Mouse (Mus musculus): ENCODE data around the gene Mical2. TPM values are rescaled to one million over a fixed set of nuclear protein-coding genes. Genes with fewer than 3 reads are reported as not detected.

Gene Mical2
- polyA plus RNA-seq, 1 experiment from 2014 or later: 0.88 TPM

DNA sequence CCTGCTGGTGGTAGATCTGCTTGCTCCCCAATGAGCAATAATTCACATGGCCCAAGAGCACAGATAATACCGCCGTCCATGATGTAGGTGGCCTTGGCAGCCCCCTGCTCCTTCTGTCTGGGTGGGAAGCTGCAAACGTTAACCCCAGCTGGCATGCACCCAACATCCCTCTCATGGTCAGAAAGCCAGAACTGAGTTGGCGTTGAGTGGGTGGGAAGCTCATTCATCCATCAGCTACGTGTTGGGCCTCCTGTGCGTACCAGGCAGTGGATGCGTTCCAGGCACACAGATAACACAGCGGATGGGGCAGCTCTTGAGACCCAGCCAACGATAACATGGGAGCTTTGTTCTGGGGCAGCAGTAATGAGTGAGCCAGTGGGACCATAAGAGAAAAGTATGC, 72.4 kb downstream of the Mical2 start:
- no peaks in the 10 kb centered on the region for H3K36me3 ChIP-seq (replicated peaks)
- peaks cover 20% of the 10 kb centered on the region for H3K4me1 ChIP-seq
- H3K27me3 ChIP-seq (ENCODE audit: poor library complexity, severe bottlenecking): no peaks in the 10 kb centered on the region
- no peak overlapping the region for H3K4me3 ChIP-seq
- no peak overlapping the region for H3K27ac ChIP-seq
- no peak for DNase-seq (ENCODE audit: extremely low spot score, low spot score)
- no peaks in the 10 kb centered on the region for H3K9me3 ChIP-seq
- 88% methylated on average over 9 of the region's 9 CpGs for WGBS

DNA sequence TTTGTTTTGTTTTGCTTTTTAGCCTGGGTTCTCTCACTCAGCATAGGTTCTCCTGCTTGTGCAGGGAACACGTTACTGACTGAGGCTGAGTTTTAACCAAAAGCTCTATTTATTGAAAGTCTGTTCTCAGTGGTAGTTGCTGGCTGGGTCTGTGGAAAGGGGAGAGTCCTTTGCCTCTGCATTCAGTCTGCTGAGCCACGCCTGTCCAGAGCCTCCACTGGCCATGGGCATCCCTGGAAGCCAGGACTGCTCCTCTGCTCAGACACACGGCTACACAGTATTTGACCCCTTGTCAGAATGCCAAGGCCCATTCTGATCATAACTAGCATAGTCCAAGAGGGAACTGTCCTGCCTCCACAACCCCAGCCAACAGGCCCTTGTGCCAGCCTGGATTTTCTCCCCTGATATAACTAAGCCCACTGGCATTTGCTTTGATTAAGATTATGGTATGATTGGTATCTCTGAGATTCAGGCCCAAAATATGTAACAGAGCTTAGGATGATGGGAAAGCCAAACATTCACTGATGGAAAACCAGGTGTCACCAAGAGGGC, 73.3 kb downstream of the Mical2 start:
- Histone ChIP-seq H3K27me3 (ENCODE audit: poor library complexity, severe bottlenecking) (no peaks in the 10 kb centered on the region), H3K36me3 (replicated peaks) (no peaks in the 10 kb centered on the region), H3K4me1 (peaks cover 11% of the 10 kb centered on the region), H3K4me3 (no peak overlapping the region), H3K27ac (no peak overlapping the region), H3K9me3 (no peaks in the 10 kb centered on the region)
- 86% methylated on average over 3 of the region's 3 CpGs for WGBS
- no peak for DNase-seq (ENCODE audit: extremely low spot score, low spot score)

DNA sequence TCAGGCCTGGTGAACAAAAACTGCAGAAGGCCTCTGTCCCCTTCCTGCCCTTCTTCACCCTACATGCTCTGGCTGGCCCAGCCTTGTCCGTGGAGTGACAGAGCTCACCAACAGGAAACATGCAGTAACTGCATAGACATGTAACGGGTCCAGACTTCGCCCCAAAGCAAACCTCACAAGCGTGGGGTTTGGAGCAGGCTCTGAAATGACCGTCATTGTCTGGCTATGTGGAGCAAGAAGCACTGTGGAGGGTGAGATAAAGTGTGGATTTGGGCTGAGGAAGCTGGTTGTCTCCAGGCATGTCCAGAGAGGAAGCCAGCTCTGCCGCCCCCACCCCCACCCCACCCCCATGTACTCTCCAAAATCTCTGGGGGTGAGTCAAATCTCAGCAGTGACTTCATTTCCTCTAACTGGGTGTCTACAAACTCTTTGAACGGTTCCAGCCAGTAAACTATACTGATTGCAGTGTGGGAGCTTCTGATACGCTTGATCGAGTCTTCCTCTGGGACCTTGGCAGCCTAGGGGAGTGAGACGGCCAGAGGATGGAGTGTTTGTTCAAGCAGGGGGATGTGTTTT, 74.0 kb downstream of the Mical2 start:
- 75% methylated on average over 10 of the region's 10 CpGs for WGBS

DNA sequence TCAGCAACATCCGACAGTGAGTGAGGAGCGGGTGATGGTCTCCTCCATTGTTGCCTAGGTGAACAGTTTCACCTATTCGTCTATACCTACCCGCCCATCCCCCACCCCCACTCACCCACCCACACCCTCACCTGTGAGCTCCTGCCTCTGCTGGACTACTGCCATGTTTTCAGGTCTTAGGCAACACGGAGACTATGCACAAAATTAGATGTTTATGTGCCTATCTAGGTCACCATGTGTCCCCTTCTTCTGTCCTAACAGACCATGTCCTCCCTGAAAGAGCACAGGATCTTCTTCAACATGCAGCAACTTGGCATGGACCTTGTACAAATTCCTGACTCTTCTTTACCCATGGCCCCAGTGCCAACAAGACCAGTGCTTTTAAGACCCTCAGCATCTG, 74.5 kb downstream of the Mical2 start:
- Histone ChIP-seq H3K27me3 (ENCODE audit: poor library complexity, severe bottlenecking) (no peaks in the 10 kb centered on the region), H3K36me3 (replicated peaks) (no peaks in the 10 kb centered on the region), H3K4me1 (peaks cover 5% of the 10 kb centered on the region), H3K9me3 (no peaks in the 10 kb centered on the region), H3K4me3 (no peak overlapping the region), H3K27ac (no peak overlapping the region)
- WGBS: 82% methylated on average over 5 of the region's 5 CpGs
- DNase-seq (ENCODE audit: extremely low spot score, low spot score): no peak

More for the DNA sequence above, 74.0 kb downstream of the Mical2 start:
- Histone ChIP-seq H3K4me1 (peaks cover 5% of the 10 kb centered on the region), H3K4me3 (no peak overlapping the region), H3K27ac (no peak overlapping the region), H3K27me3 (ENCODE audit: poor library complexity, severe bottlenecking) (no peaks in the 10 kb centered on the region), H3K9me3 (no peaks in the 10 kb centered on the region), H3K36me3 (replicated peaks) (no peaks in the 10 kb centered on the region)
- DNase-seq (ENCODE audit: extremely low spot score, low spot score): no peak

DNA sequence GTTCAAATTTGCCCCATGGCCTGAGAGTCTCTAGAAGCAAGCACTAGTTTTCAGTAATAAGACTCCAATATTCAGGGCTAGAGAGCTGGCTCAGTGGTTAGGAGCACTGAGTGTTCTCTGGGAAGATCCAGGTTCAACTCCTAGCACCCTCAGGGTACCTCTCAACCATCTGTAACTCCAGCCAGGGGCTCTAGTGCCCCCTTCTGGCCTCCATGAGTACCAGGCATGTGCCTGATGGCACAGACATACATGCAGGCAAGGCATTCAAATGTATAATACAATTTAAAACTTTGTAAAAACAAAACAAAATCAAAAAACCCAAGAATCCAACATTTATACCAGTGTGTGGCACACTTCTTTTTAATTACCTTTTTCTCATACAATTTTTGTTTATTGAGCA, 75.4 kb downstream of the Mical2 start:
- Histone ChIP-seq H3K9me3 (no peaks in the 10 kb centered on the region), H3K36me3 (replicated peaks) (no peaks in the 10 kb centered on the region), H3K4me1 (no peaks in the 10 kb centered on the region), H3K27ac (no peak overlapping the region), H3K27me3 (ENCODE audit: poor library complexity, severe bottlenecking) (no peaks in the 10 kb centered on the region), H3K4me3 (no peak overlapping the region)
- no peak for DNase-seq (ENCODE audit: extremely low spot score, low spot score)

- H3K36me3 ChIP-seq (replicated peaks): no peaks in the 10 kb centered on the region
- no peaks in the 10 kb centered on the region for H3K9me3 ChIP-seq
- H3K27ac ChIP-seq: no peak overlapping the region
- DNase-seq (ENCODE audit: extremely low spot score, low spot score): no peak
- WGBS: 94% methylated on average over 8 of the region's 8 CpGs
- no peak overlapping the region for H3K4me3 ChIP-seq
- H3K27me3 ChIP-seq (ENCODE audit: poor library complexity, severe bottlenecking): no peaks in the 10 kb centered on the region
- no peaks in the 10 kb centered on the region for H3K4me1 ChIP-seq
These were observed 78.7 kb downstream of the Mical2 start for GRCm38 (mm10) chr7:112304382-112304781.

- no peaks in the 10 kb centered on the region for H3K36me3 ChIP-seq (replicated peaks)
- H3K4me3 ChIP-seq: no peak overlapping the region
- DNase-seq (ENCODE audit: extremely low spot score, low spot score): no peak
- H3K4me1 ChIP-seq: peaks cover 5% of the 10 kb centered on the region; the same call in 1 of the 2 replicates
- H3K9me3 ChIP-seq: no peaks in the 10 kb centered on the region
- 93% methylated on average over 11 of the region's 11 CpGs for WGBS
- H3K27me3 ChIP-seq (ENCODE audit: poor library complexity, severe bottlenecking): no peaks in the 10 kb centered on the region
- H3K27ac ChIP-seq: no peak overlapping the region
These were observed 83.8 kb downstream of the Mical2 start for GRCm38 (mm10) chr7:112309289-112310016.

DNA sequence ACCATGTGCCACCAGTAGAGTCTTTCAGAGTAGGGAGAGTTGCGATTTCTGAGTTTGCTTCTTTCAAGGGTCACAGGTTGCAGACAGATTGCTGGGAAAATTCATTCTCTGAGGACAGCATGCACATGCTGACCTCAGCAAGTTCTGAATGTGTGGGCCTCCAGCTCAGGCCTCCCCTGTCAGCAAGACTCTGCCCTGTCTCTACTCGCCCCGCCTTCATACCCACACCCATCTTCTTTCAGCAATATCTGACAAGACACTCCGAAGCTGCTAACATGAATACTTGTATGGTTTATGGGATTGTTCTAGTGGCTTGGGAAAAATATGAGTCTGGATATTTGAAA, 84.3 kb downstream of the Mical2 start:
- Histone ChIP-seq H3K36me3 (replicated peaks) (no peaks in the 10 kb centered on the region), H3K27ac (no peak overlapping the region), H3K27me3 (ENCODE audit: poor library complexity, severe bottlenecking) (no peaks in the 10 kb centered on the region), H3K9me3 (no peaks in the 10 kb centered on the region), H3K4me3 (no peak overlapping the region), H3K4me1 (peaks cover 5% of the 10 kb centered on the region; the same call in 1 of the 2 replicates)
- no peak for DNase-seq (ENCODE audit: extremely low spot score, low spot score)
- WGBS: 95% methylated on average over 4 of the region's 4 CpGs

DNA sequence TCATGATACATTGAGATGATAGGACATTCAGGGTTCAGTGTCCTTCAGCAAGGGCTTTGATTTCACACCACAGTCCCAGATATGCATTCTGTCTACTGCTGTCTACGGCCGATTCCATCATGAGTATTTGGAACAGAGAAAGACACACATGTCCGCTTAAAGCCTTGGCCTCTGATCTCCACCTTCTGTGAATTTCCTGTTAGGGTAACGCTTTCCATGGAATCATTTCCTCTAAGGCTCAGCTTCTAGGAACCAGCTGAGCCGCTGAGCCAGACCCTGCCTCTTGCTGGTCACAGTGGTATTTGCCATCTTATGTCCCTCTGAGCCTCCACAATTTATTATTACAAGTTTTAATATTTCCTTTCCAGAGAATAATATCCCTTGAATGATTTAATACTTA, 87.6 kb downstream of the Mical2 start:
- peaks cover 5% of the 10 kb centered on the region; the same call in 1 of the 2 replicates for H3K4me1 ChIP-seq
- no peak for DNase-seq (ENCODE audit: extremely low spot score, low spot score)
- H3K36me3 ChIP-seq (replicated peaks): no peaks in the 10 kb centered on the region
- H3K4me3 ChIP-seq: no peak overlapping the region
- WGBS: 87% methylated on average over 5 of the region's 5 CpGs
- H3K27ac ChIP-seq: no peak overlapping the region
- H3K27me3 ChIP-seq (ENCODE audit: poor library complexity, severe bottlenecking): no peaks in the 10 kb centered on the region
- no peaks in the 10 kb centered on the region for H3K9me3 ChIP-seq

GRCm38 (mm10) chr7:112313670-112314069, 88.0 kb downstream of the Mical2 start:
- no peak overlapping the region for H3K4me3 ChIP-seq
- H3K36me3 ChIP-seq (replicated peaks): no peaks in the 10 kb centered on the region
- H3K9me3 ChIP-seq: no peaks in the 10 kb centered on the region
- H3K27ac ChIP-seq: no peak overlapping the region
- H3K27me3 ChIP-seq (ENCODE audit: poor library complexity, severe bottlenecking): no peaks in the 10 kb centered on the region
- peaks cover 5% of the 10 kb centered on the region; the same call in 1 of the 2 replicates for H3K4me1 ChIP-seq
- WGBS: 86% methylated on average over 5 of the region's 5 CpGs
- DNase-seq (ENCODE audit: extremely low spot score, low spot score): no peak

DNA sequence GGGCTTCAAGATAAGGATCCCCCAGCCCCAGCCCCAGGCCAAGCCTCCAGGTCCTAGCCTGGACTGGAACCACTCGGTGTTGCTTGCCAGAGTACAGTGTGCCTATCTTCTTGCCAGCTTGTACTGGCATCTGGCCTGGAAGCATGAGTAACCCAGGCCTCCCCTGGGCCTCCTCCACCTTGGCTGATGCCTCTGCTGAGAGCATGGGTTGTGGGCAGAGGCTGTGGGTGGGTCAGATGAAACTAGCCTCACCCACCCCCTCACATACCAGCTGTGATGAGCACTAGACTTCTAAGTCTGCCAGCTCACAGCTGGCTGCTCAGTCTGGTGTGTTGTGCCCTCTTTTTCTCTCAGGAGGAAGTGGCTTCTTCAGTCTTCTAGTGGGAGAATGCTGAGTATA, 90.6 kb downstream of the Mical2 start:
- Histone ChIP-seq H3K9me3 (no peaks in the 10 kb centered on the region), H3K36me3 (replicated peaks) (no peaks in the 10 kb centered on the region), H3K4me3 (no peak overlapping the region), H3K27me3 (ENCODE audit: poor library complexity, severe bottlenecking) (no peaks in the 10 kb centered on the region), H3K4me1 (peaks cover 5% of the 10 kb centered on the region; the same call in 1 of the 2 replicates), H3K27ac (no peak overlapping the region)
- 87% methylated on average over 1 of the region's 1 CpGs for WGBS
- no peak for DNase-seq (ENCODE audit: extremely low spot score, low spot score)

- Histone ChIP-seq H3K9me3 (no peaks in the 10 kb centered on the region), H3K4me1 (peaks cover 5% of the 10 kb centered on the region; the same call in 1 of the 2 replicates), H3K36me3 (replicated peaks) (no peaks in the 10 kb centered on the region), H3K27me3 (ENCODE audit: poor library complexity, severe bottlenecking) (no peaks in the 10 kb centered on the region), H3K27ac (no peak overlapping the region), H3K4me3 (no peak overlapping the region)
- DNase-seq (ENCODE audit: extremely low spot score, low spot score): no peak
- WGBS: 87% methylated on average over 5 of the region's 5 CpGs
These were observed 91.8 kb downstream of the Mical2 start for GRCm38 (mm10) chr7:112317491-112317890.

GRCm38 (mm10) chr7:112318306-112318705, 92.7 kb downstream of the Mical2 start:
- Histone ChIP-seq H3K4me3 (no peak overlapping the region), H3K4me1 (peaks cover 5% of the 10 kb centered on the region; the same call in 1 of the 2 replicates), H3K27me3 (ENCODE audit: poor library complexity, severe bottlenecking) (no peaks in the 10 kb centered on the region), H3K36me3 (replicated peaks) (no peaks in the 10 kb centered on the region), H3K9me3 (no peaks in the 10 kb centered on the region), H3K27ac (no peak overlapping the region)
- DNase-seq (ENCODE audit: extremely low spot score, low spot score): no peak
- WGBS: 95% methylated on average over 11 of the region's 11 CpGs

All from forebrain, embryonic 10.5 days (tissue).